Mouse (Mus musculus) A20 (cell line): ENCODE data around the gene Sec61b.

ENCODE experiments used
- DNase-seq: peaks from one replicate; pipeline ENCODE4 v3.0.0-alpha.2; 2011; ENCODE audit warnings: low read depth, low spot score

Sec61b gene

DNA sequence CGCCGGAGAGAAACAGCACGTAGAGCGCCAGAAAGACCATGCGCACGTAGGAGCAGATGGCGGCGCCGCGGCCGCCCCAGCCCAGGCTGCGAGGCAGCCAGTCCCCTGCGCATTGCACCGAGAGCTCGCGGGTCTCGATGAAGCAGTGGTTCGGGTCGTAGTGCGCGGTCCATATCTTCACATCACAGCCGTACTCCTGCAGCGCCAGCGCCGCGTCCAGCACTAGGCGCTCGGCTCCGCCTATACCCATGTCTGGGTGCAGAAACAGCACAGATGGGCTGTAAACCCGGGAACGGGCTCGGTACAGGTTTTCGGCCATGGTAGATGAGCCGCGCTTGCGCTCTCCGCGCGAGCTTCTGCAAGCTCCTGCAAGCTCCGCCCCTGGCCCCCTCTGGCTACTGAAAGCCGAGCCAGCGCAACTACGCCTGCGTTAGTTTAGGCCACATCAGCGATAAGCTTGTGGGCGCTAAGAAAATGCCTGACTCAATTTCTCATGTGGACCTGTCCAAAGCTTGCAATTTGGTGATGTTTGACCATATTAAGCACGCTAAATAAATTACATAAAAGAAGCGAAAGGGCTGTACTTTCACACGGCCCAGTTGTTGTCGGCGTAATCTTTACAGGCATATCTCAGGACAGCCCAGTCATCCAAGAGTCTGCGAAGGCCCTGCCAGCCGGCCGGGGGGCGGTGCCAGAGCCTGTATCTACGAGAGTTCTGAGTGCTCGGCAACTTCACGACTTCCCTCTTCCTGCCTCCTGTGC, at the start of gene Sec61b, which contains the start of gene Alg2:
Sec61b (plus strand) TSS at position 691 of the 762 bp plus-strand sequence.
Alg2 (minus strand) TSS at position 366 of the 762 bp plus-strand sequence.
- peak; percentile 99 for DNase-seq

GRCm38 (mm10) chr4:47425247-47425830, 49.1 kb upstream of the Sec61b start:
- no peak for DNase-seq

- no peak for DNase-seq
These were observed 46.9 kb upstream of the Sec61b start for GRCm38 (mm10) chr4:47427606-47428005.

DNA sequence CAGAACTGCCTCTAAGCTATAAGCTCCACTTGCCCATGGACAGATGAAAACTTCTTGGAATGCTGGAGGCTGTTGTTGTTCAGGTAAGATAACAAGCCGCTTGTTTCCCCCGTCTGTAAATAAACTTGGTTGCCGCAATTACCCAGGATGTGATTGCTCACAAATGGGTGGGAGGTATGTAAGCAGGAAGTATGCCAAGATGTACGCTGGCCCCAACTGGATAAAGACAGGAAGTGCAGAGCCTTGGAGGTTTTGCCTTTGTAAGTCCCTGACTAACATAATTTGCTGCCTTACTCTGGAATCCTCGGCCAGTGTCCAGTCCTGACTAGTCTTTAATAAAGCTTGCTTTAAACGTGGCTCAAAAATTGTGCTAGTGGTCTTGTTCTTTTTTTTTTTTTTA, 43.9 kb upstream of the Sec61b start:
- DNase-seq = no peak

GRCm38 (mm10) chr4:47431081-47431480, 43.4 kb upstream of the Sec61b start:
- no peak for DNase-seq

GRCm38 (mm10) chr4:47432766-47433165, 41.7 kb upstream of the Sec61b start:
- DNase-seq = no peak

- no peak for DNase-seq
These were observed 39.3 kb upstream of the Sec61b start for GRCm38 (mm10) chr4:47435131-47435530.

- DNase-seq = no peak
These were observed 38.7 kb upstream of the Sec61b start for GRCm38 (mm10) chr4:47435566-47436360.

- peak; percentile 74 for DNase-seq
These were observed 36.8 kb upstream of the Sec61b start for GRCm38 (mm10) chr4:47437365-47438340.

GRCm38 (mm10) chr4:47438956-47439355, 35.5 kb upstream of the Sec61b start:
- no peak for DNase-seq

DNA sequence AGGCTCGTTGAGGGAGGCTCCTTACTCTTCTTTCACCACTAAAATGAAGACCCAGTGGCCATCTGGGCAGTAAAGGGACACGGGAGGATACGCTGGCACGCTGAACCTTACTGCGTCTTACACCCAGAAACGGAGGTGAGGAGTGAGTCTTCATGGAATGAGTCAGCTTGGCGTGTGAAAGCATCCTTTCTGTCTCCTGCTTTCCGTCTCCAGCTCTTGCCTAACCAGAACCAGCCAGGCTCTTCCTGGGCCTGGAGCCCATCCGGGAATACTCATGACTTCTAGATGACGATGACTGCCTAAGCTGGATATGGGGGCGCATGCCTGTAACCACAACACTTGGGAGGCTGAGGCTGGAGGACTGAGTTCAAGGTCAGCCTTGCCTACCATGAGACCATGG, 33.5 kb upstream of the Sec61b start:
- no peak for DNase-seq

DNA sequence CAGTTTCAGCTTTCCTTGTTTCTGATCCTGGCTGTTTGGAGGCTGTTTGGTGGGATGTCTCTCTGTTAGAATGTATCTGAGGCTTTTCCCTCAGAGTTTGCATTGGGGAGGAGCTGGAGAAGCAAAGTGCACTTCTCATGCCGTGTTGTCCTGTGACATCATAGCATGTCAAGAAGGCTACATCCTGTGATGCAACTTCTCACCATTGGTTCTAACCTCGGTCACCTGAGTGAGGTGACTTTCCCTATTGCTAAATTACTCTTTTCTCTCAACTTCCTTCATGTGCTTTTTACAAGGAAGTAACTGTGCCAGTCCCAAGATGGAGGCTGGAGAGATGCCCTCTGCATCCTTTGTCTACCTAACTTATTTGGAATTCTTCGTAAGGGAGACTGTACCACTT, 25.9 kb upstream of the Sec61b start:
- no peak for DNase-seq

DNA sequence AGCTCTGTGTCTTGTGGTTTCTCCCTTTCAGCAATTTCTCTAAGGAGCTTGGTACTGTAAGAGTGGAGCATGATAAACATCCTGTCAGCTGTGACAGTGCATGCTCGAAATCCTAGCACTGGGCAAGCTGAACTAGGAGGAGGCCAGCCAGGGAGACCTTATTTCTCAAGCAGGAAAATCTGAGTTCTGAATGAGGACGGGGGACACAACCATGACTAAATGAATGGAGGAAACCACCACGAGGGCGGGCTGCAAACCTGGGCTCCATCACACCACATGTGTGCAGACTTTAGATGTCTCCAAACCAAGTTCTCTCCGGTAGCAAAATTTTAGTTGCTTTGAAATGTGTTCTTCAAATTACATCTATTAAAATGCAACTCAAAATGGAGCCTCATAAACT, 25.3 kb upstream of the Sec61b start:
- no peak for DNase-seq

GRCm38 (mm10) chr4:47449586-47450522, 24.6 kb upstream of the Sec61b start:
- DNase-seq = no peak

- DNase-seq = no peak
These were observed 7.3 kb upstream of the Sec61b start for GRCm38 (mm10) chr4:47467196-47467595.

GRCm38 (mm10) chr4:47473586-47473967, 881 bp upstream of the Sec61b start:
- DNase-seq = no peak

DNA sequence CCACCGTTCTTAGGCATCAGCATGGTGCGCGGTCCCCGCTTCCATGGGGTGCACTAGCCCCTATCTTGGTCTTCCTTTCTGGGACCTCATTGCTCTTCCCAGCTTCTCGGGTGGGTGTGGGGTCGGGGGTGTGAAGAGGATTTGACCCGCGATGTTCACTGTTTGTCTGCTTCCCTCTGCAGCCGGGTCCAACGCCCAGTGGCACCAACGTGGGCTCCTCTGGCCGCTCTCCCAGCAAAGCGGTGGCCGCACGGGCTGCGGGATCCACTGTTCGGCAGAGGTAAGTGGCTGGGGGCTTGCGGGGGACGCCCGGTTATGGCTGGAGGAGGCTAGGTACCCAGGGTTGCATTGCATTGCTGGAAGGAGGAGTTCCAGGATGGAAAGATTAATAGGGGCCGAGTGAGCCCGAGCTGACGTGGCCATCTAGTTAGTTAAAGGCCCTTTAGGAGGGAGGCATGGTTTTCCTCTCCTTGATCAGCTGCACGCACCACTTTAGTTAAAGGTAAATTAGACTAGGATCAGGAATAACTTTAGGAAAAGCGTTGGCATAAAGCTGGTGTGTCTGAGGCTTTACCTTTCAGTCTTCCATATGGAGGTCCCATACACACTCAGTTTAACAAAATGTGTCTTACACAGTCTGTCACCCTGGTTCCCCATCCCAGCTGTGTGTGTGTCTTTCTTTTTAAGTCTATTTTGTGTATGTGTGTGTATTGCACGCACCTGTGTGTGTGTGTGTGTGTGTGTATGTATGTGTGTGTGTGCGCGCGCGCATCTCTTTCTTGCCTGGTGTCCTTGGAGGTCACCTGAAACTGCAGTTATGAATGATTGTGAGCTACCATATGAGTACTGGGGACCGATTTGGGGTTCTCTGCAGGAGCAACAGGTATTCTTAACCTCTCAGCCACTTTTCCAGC, 529 bp downstream of the Sec61b start:
- DNase-seq = peak; percentile 51

DNA sequence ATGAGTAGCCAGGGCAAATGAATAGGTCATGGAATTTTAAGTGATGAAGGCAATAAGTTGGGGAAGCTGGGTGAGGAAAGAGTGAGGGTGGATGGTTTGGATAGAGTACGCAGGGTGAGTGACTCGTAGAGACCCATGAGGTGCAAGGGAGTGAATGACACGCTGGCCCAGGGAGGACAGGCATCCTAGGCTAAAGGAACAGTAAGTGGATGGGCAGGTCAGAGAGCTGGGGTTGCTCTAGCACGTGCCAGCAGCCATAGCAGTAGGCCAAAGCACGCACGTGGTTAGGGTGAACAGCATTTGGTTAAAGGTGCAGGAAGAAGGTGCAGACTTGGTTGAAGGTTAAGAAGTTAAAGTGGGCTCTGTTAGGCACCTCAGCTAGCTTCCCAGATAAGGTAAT, 3.1 kb downstream of the Sec61b start:
- no peak for DNase-seq

GRCm38 (mm10) chr4:47480095-47480494, 5.6 kb downstream of the Sec61b start:
- no peak for DNase-seq
